Mouse (Mus musculus) MEL (cell line): ENCODE measurements around the gene Zdhhc24. TPM values are rescaled to one million over a fixed set of nuclear protein-coding genes. Genes with fewer than 3 reads are reported as not detected.

Experiments used
- DNase-seq: peaks from one replicate; pipeline ENCODE4 v3.0.0; 2011; ENCODE audit warnings: low read depth, low spot score
- H3K27ac ChIP-seq: 2 replicates; pipeline ENCODE4 v1.5.1; 2012; ENCODE audit warnings: low read depth, mild to moderate bottlenecking, control low read depth, low read length, moderate library complexity; ENCODE audit not compliant: control insufficient read depth
- H3K27me3 ChIP-seq, 2 experiments: fragments of 150-350 bp in 1 of 2; sonication (generic) in 1 of 2; 2 replicates each; pipeline ENCODE4 v1.6.1; 2012; ENCODE audit warnings: low read length in 2 of 2, mild to moderate bottlenecking in 2 of 2, improper control_type of control experiment in 1 of 2, moderate library complexity in 1 of 2; ENCODE audit not compliant: insufficient read depth in 2 of 2, control insufficient read depth in 1 of 2
- H3K36me3 ChIP-seq, 2 experiments: 2 replicates each; pipeline ENCODE4 v1.6.1; 2012 to 2014; ENCODE audit warnings: low read length in 2 of 2, improper control_type of control experiment in 1 of 2, inconsistent platforms in 1 of 2, mild to moderate bottlenecking in 1 of 2; ENCODE audit not compliant: insufficient read depth in 2 of 2, control insufficient read depth in 1 of 2
- H3K4me1 ChIP-seq, 2 experiments: fragments of 150-350 bp in 1 of 2; sonication (generic) in 1 of 2; 2 replicates each; pipeline ENCODE4 v1.6.1; 2012; ENCODE audit warnings: low read length in 2 of 2, improper control_type of control experiment in 1 of 2, mild to moderate bottlenecking in 1 of 2; ENCODE audit not compliant: insufficient read depth in 2 of 2, control insufficient read depth in 1 of 2
- H3K4me3 ChIP-seq, 2 experiments: fragments of 150-350 bp in 1 of 2; sonication (generic) in 1 of 2; 2 replicates each; pipeline ENCODE4 v1.5.1; 2012; ENCODE audit warnings: low read depth in 2 of 2, low read length in 2 of 2, mild to moderate bottlenecking in 2 of 2, moderate library complexity in 2 of 2, control low read depth in 1 of 2, improper control_type of control experiment in 1 of 2; ENCODE audit not compliant: control insufficient read depth in 1 of 2, insufficient read depth in 1 of 2
- H3K79me2 ChIP-seq: 2 replicates; pipeline ENCODE4 v1.6.1; 2012; ENCODE audit warnings: mild to moderate bottlenecking, low read length, moderate library complexity; ENCODE audit not compliant: control insufficient read depth, poor library complexity, insufficient read depth
- H3K9ac ChIP-seq: 2 replicates; pipeline ENCODE4 v1.6.1; 2012; ENCODE audit warnings: low read depth, mild to moderate bottlenecking, control low read depth, low read length, moderate library complexity; ENCODE audit not compliant: control insufficient read depth, poor library complexity, severe bottlenecking
- H3K9me3 ChIP-seq: fragments of 150-350 bp; sonication (generic); replicated peaks from 2 replicates; pipeline ENCODE4 v1.6.1; 2012; ENCODE audit warnings: mild to moderate bottlenecking, low read length, improper control_type of control experiment, moderate library complexity; ENCODE audit not compliant: insufficient read depth
- BHLHE40 ChIP-seq: IDR thresholded peaks from 2 replicates; pipeline ENCODE4 v1.6.1; 2012; ENCODE audit warnings: low read depth, mild to moderate bottlenecking, inconsistent platforms, low read length, improper control_type of control experiment, borderline replicate concordance
- CHD2 ChIP-seq: IDR thresholded peaks from 2 replicates; pipeline ENCODE4 v1.6.1; 2011; ENCODE audit warnings: low read length, improper control_type of control experiment
- CTCF ChIP-seq, 3 experiments: IDR thresholded peaks in 2 of 3; conservative IDR thresholded peaks in 1 of 3; 2 replicates each; pipeline ENCODE4 v1.5.1; 2011 to 2012; ENCODE audit warnings: low read length in 3 of 3, low read depth in 2 of 3, mild to moderate bottlenecking in 2 of 3, improper control_type of control experiment in 1 of 3, inconsistent platforms in 1 of 3, mixed read lengths in 1 of 3, moderate library complexity in 1 of 3; ENCODE audit not compliant: control insufficient read depth in 1 of 3, insufficient read depth in 1 of 3, poor library complexity in 1 of 3, severe bottlenecking in 1 of 3
- EP300 ChIP-seq, 2 experiments: IDR thresholded peaks; 2 replicates each; pipeline ENCODE4 v1.6.1; 2011; ENCODE audit warnings: improper control_type of control experiment in 2 of 2, low read length in 2 of 2, low read depth in 1 of 2, mild to moderate bottlenecking in 1 of 2
- ETS1 ChIP-seq: IDR thresholded peaks from 2 replicates; pipeline ENCODE4 v1.6.1; 2012; ENCODE audit warnings: low read depth, mild to moderate bottlenecking, inconsistent platforms, low read length, improper control_type of control experiment, moderate library complexity
- GABPA ChIP-seq: IDR thresholded peaks from 2 replicates; pipeline ENCODE4 v1.6.1; 2012; ENCODE audit warnings: low read depth, mild to moderate bottlenecking, inconsistent platforms, low read length, improper control_type of control experiment, moderate library complexity
- MXI1 ChIP-seq: IDR thresholded peaks from 2 replicates; pipeline ENCODE4 v1.6.1; 2011; ENCODE audit warnings: mild to moderate bottlenecking, low read depth, low read length, improper control_type of control experiment
- MYB ChIP-seq: IDR thresholded peaks from 2 replicates; pipeline ENCODE4 v1.6.1; 2011; ENCODE audit warnings: mild to moderate bottlenecking, low read depth, low read length, improper control_type of control experiment
- NELFE ChIP-seq: IDR thresholded peaks from 2 replicates; pipeline ENCODE4 v1.6.1; 2011; ENCODE audit warnings: low read depth, low read length, improper control_type of control experiment
- NRF1 ChIP-seq: IDR thresholded peaks from 2 replicates; pipeline ENCODE4 v1.6.1; 2014; ENCODE audit warnings: low read depth, mild to moderate bottlenecking, inconsistent platforms, low read length, improper control_type of control experiment, moderate library complexity; ENCODE audit not compliant: poor library complexity, insufficient read depth, severe bottlenecking
- RAD21 ChIP-seq: IDR thresholded peaks from 2 replicates; pipeline ENCODE4 v1.6.1; 2011; ENCODE audit warnings: mild to moderate bottlenecking, low read depth, low read length, improper control_type of control experiment
- RCOR1 ChIP-seq: IDR thresholded peaks from 2 replicates; pipeline ENCODE4 v1.6.1; 2012; ENCODE audit warnings: low read depth, mild to moderate bottlenecking, inconsistent platforms, low read length, improper control_type of control experiment
- SIN3A ChIP-seq: IDR thresholded peaks from 2 replicates; pipeline ENCODE4 v1.6.1; 2012; ENCODE audit warnings: low read length, improper control_type of control experiment, inconsistent platforms
- TAL1 ChIP-seq: IDR thresholded peaks from 2 replicates; pipeline ENCODE4 v1.6.1; 2012; ENCODE audit warnings: mild to moderate bottlenecking, inconsistent platforms, low read length, moderate library complexity, mixed read lengths
- TCF12 ChIP-seq: IDR thresholded peaks from 2 replicates; pipeline ENCODE4 v1.6.1; 2014; ENCODE audit warnings: low read depth, mild to moderate bottlenecking, inconsistent platforms, low read length, improper control_type of control experiment, moderate library complexity
- UBTF ChIP-seq: IDR thresholded peaks from 2 replicates; pipeline ENCODE4 v1.6.1; 2012; ENCODE audit warnings: low read depth, mild to moderate bottlenecking, inconsistent platforms, low read length, improper control_type of control experiment, moderate library complexity, borderline replicate concordance; ENCODE audit not compliant: insufficient read depth
- USF1 ChIP-seq: IDR thresholded peaks from 2 replicates; pipeline ENCODE4 v1.6.1; 2014; ENCODE audit warnings: low read depth, mild to moderate bottlenecking, inconsistent platforms, low read length, improper control_type of control experiment, moderate library complexity
- USF2 ChIP-seq, 2 experiments: IDR thresholded peaks; 2 replicates each; pipeline ENCODE4 v1.6.1; 2011 to 2012; ENCODE audit warnings: improper control_type of control experiment in 2 of 2, low read length in 2 of 2, borderline replicate concordance in 1 of 2, inconsistent platforms in 1 of 2, low read depth in 1 of 2, mild to moderate bottlenecking in 1 of 2; ENCODE audit not compliant: insufficient read depth in 1 of 2
- ZC3H11A ChIP-seq: IDR thresholded peaks from 2 replicates; pipeline ENCODE4 v1.6.1; 2012; ENCODE audit warnings: low read depth, mild to moderate bottlenecking, inconsistent platforms, low read length, improper control_type of control experiment
- ZKSCAN1 ChIP-seq: IDR thresholded peaks from 2 replicates; pipeline ENCODE4 v1.6.1; 2012; ENCODE audit warnings: low read depth, mild to moderate bottlenecking, inconsistent platforms, low read length, improper control_type of control experiment, moderate library complexity
- ZMIZ1 ChIP-seq: IDR thresholded peaks from 2 replicates; pipeline ENCODE4 v1.6.1; 2012; ENCODE audit warnings: low read depth, mild to moderate bottlenecking, inconsistent platforms, low read length, improper control_type of control experiment, moderate library complexity
- ZNF384 ChIP-seq: IDR thresholded peaks from 2 replicates; pipeline ENCODE4 v1.6.1; 2012; ENCODE audit warnings: low read depth, mild to moderate bottlenecking, inconsistent platforms, low read length, improper control_type of control experiment
- polyA plus RNA-seq, 2 experiments: library from polyadenylated mRNA; stranded (reverse) in 1 of 2; unstranded in 1 of 2; fragments of >175 nt in 1 of 2; fragments of >200 nt in 1 of 2; gene quantifications; 2 replicates each; pipeline versions ENCODE4 v1.2.1 to v1.2.4; 2012; ENCODE audit warnings: low replicate concordance in 2 of 2, low read depth in 1 of 2; ENCODE audit not compliant: insufficient read length in 2 of 2, insufficient read depth in 1 of 2, missing spikeins in 1 of 2
- total RNA-seq: library from RNA; depleted of rRNA; stranded (reverse); fragments of 300-350 nt; gene quantifications from 2 replicates; pipeline ENCODE4 v1.2.3, GENCODE M21; 2012

Gene Zdhhc24
- total and polyA plus RNA-seq, 3 experiments: 15.8 to 21.1 TPM; not detected in 1

DNA sequence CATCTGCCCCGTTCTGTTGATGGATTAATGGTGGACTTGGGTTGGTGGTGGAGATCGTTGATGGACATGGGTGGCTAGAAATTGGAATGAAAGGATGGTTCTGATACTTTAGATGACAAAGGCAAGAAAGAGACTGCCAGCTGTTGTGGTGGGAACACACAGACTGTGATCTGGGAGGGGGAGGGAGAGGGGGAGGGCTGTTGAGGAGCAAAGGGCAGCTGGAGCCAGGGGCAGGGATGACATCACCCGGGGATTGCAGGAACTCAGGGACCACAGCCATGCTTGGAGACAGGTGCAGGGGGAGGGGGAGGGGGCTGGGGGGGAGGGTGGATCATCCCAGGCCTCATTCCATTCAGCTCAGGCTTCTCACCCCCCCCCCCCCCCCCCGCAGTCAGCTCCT is 2.2 kb upstream of the Zdhhc24 start:
- DNase-seq: no peak
- no peaks in the 10 kb centered on the region for H3K9me3 ChIP-seq
- no peaks in the 10 kb centered on the region; a peak in 1 of 4 replicates for H3K27me3 ChIP-seq
- H3K79me2 ChIP-seq: peaks cover 16% of the 10 kb centered on the region
- H3K4me3 ChIP-seq: no peak overlapping the region
- H3K27ac ChIP-seq: no peak overlapping the region
- peaks cover 0 to 17% of the 10 kb centered on the region in 2 experiments; a peak in 2 of 4 replicates for H3K4me1 ChIP-seq
- no peak for TF ChIP-seq USF2 (IDR thresholded peaks at IDR 0.05; ENCODE audit: borderline replicate concordance in 1 of 2, insufficient read depth in 1 of 2, low read depth in 1 of 2, low read length in 2 of 2)
- no peak for TF ChIP-seq ZNF384
- TF ChIP-seq RCOR1: no peak
- TF ChIP-seq UBTF: no peak
- no peak for TF ChIP-seq RAD21
- no peak for TF ChIP-seq CHD2
- no peak for TF ChIP-seq NRF1
- no peak for TF ChIP-seq NELFE
- no peak for TF ChIP-seq SIN3A
- no peak for TF ChIP-seq MYB
- TF ChIP-seq EP300 (IDR thresholded peaks at IDR 0.05; ENCODE audit: low read depth in 1 of 2, low read length in 2 of 2): no peak
- no peak for TF ChIP-seq USF1
- no peak for TF ChIP-seq BHLHE40
- TF ChIP-seq TAL1: no peak
- no peak for TF ChIP-seq ZC3H11A
- no peak for TF ChIP-seq ETS1
- no peak for TF ChIP-seq CTCF (IDR thresholded peaks at IDR 0.05 in 2 of 3, conservative IDR thresholded peaks at IDR 0.05 in 1 of 3; ENCODE audit: control insufficient read depth in 1 of 3, insufficient read depth in 1 of 3, low read depth in 2 of 3, low read length in 3 of 3, poor library complexity in 1 of 3, severe bottlenecking in 1 of 3)
- no peak for TF ChIP-seq ZKSCAN1
- no peak for TF ChIP-seq TCF12
- no peak for TF ChIP-seq ZMIZ1
- H3K36me3 ChIP-seq: peaks cover 0 to 9% of the 10 kb centered on the region in 2 experiments; a peak in 2 of 4 replicates
- no peak overlapping the region for H3K9ac ChIP-seq

DNA sequence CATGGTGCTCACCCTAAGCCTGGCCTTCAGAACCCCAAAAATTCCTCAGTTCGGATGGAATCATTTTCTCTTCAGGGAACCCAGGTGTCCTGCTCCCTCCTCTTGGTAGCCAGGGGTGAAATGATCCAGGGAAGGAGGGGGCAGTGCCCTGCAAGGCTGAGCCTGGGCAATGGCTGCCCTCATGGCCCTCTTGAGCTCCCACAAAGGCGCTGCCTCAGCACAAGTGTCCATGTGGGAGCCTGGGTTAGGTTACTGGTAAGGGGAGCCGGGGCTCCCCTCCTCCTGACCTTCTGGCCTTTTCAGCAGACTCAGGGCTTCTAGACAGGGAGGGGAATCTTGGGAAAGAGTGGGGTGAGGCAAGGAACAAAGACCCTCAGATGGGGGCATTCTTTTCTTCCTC is 1.7 kb upstream of the Zdhhc24 start:
- H3K4me1 ChIP-seq: peaks cover 0 to 17% of the 10 kb centered on the region in 2 experiments; a peak in 2 of 4 replicates
- peaks cover 0 to 9% of the 10 kb centered on the region in 2 experiments; a peak in 2 of 4 replicates for H3K36me3 ChIP-seq
- H3K27me3 ChIP-seq: no peaks in the 10 kb centered on the region; a peak in 1 of 4 replicates
- no peaks in the 10 kb centered on the region for H3K9me3 ChIP-seq
- TF ChIP-seq MXI1: no peak
- no peak for TF ChIP-seq RAD21
- TF ChIP-seq NELFE: no peak
- no peak for TF ChIP-seq ETS1
- TF ChIP-seq TAL1: no peak
- TF ChIP-seq GABPA: no peak
- no peak for TF ChIP-seq ZMIZ1
- no peak overlapping the region for H3K9ac ChIP-seq
- H3K27ac ChIP-seq: no peak overlapping the region
- H3K79me2 ChIP-seq: peaks cover 16% of the 10 kb centered on the region
- no peak for DNase-seq
- no peak overlapping the region for H3K4me3 ChIP-seq
